Mouse (Mus musculus) embryonic facial prominence, embryonic 14.5 days (tissue): ENCODE data around the gene Fam171a2. TPM values are rescaled to one million over a fixed set of nuclear protein-coding genes. Genes with fewer than 3 reads are reported as not detected.

ENCODE experiments used
- ATAC-seq: fragments of 200-750 bp; cut with Nextera tagmentation; 2 replicates; pipeline ENCODE4 v1.8.0; 2017; ENCODE audit warnings: low read depth, moderate number of reproducible peaks, moderate TSS enrichment
- DNase-seq: peaks from one replicate; pipeline ENCODE4 v3.0.0-alpha.2; 2015; ENCODE audit warnings: low spot score
- H3K27ac ChIP-seq: fragments of 300-500 bp; sonication (generic); replicated peaks from 2 replicates; pipeline ENCODE4 v1.5.1; 2014; ENCODE audit warnings: low read depth, mild to moderate bottlenecking, low read length, moderate library complexity
- H3K27me3 ChIP-seq: fragments of 300-500 bp; sonication (generic); replicated peaks from 2 replicates; pipeline ENCODE4 v1.6.1; 2014; ENCODE audit warnings: low read length; ENCODE audit not compliant: control insufficient read depth, insufficient read depth
- H3K36me3 ChIP-seq: fragments of 300-500 bp; sonication (generic); 2 replicates; pipeline ENCODE4 v1.6.1; 2014; ENCODE audit warnings: low read length, mixed read lengths; ENCODE audit not compliant: control insufficient read depth, insufficient read depth
- H3K4me1 ChIP-seq: fragments of 300-500 bp; sonication (generic); 2 replicates; pipeline ENCODE4 v1.6.1; 2014; ENCODE audit warnings: antibody characterized with exemption, low read length; ENCODE audit not compliant: control insufficient read depth, insufficient read depth
- H3K4me2 ChIP-seq: fragments of 300-500 bp; sonication (generic); 2 replicates; pipeline ENCODE4 v1.6.1; 2014; ENCODE audit warnings: low read depth, mild to moderate bottlenecking, low read length, moderate library complexity, mixed read lengths
- H3K4me3 ChIP-seq: fragments of 300-500 bp; sonication (generic); 2 replicates; pipeline ENCODE4 v1.5.1; 2014; ENCODE audit warnings: low read depth, mild to moderate bottlenecking, low read length
- H3K9ac ChIP-seq: fragments of 300-500 bp; sonication (generic); 2 replicates; pipeline ENCODE4 v1.6.1; 2014; ENCODE audit warnings: low read depth, mild to moderate bottlenecking, low read length, moderate library complexity, mixed read lengths
- H3K9me3 ChIP-seq: fragments of 300-500 bp; sonication (generic); 2 replicates; pipeline ENCODE4 v1.6.1; 2016; ENCODE audit warnings: low read length; ENCODE audit not compliant: control insufficient read depth
- WGBS: fragments of 180-500 bp; shearing (Covaris S2); extraction: QIAGEN DNeasy Blood & Tissue Kit; methylation state at CpG from one replicate; pipeline ENCODE4 v1.1.7; 2014; 5-methylcytosine and 5-hydroxymethylcytosine counted together
- polyA plus RNA-seq: library from polyadenylated mRNA; unstranded; fragments of >200 nt; fragmentation: Nextera tagmentation; extraction: Ambion mirVana; gene quantifications from 2 replicates; pipeline ENCODE4 v1.2.1, GENCODE M21; 2014

The Fam171a2 gene
- polyA plus RNA-seq, 1 experiment from 2014 or later, result 10.7 TPM

DNA sequence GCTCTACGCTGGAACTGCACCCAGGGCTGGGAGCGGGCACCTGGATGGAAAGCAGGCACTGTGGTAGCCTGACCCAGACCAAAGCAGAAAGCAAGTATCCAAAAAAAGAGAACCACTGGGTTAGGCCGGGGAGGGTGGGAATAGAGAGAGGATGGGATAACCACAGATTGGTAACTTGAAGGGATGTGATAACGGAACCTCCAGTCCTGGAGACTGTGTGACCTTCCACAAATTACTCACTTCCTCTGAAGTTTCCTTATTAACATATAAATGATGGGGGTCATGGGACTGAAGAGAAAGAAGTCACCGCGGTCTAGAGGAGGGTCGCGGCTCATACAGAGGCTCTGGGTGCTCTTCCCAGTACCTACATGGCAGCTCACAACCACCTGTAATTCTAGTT lies 7.2 kb downstream of the Fam171a2 start:
- no peak overlapping the region for H3K9ac ChIP-seq
- H3K9me3 ChIP-seq, result no peaks in the 10 kb centered on the region
- peaks cover 80% of the 10 kb centered on the region for H3K36me3 ChIP-seq
- ATAC-seq (no peak), DNase-seq (no peak)
- H3K4me1 ChIP-seq, result peaks cover 20% of the 10 kb centered on the region
- no peaks in the 10 kb centered on the region for H3K27me3 ChIP-seq
- H3K4me3 ChIP-seq, result no peak overlapping the region
- 97% methylated on average over 8 of the region's 8 CpGs for WGBS
- H3K27ac ChIP-seq, result no peak overlapping the region
- no peak overlapping the region for H3K4me2 ChIP-seq

- 80% methylated on average over 14 of the region's 14 CpGs for WGBS
Observed at GRCm38 (mm10) chr11:102439093-102440082, 8.1 kb downstream of the Fam171a2 start.

GRCm38 (mm10) chr11:102438212-102439092 lies 9.0 kb downstream of the Fam171a2 start:
- H3K4me1 ChIP-seq, result peaks cover 13% of the 10 kb centered on the region
- ATAC-seq (peak; percentile 48), DNase-seq (peak; percentile 74)
- H3K4me3 ChIP-seq, result peak overlapping the region; percentile 42
- no peaks in the 10 kb centered on the region for H3K9me3 ChIP-seq
- H3K27ac ChIP-seq, result no peak overlapping the region
- peak overlapping the region; percentile 84 for H3K4me2 ChIP-seq
- peaks cover 92% of the 10 kb centered on the region for H3K36me3 ChIP-seq
- H3K27me3 ChIP-seq, result no peaks in the 10 kb centered on the region
- WGBS, result 13% methylated on average over 58 of the region's 77 CpGs
- H3K9ac ChIP-seq, result peak overlapping the region; percentile 61

More at GRCm38 (mm10) chr11:102439093-102440082, 8.1 kb downstream of the Fam171a2 start:
- no peaks in the 10 kb centered on the region for H3K9me3 ChIP-seq
- H3K4me1 ChIP-seq, result peaks cover 13% of the 10 kb centered on the region
- H3K4me3 ChIP-seq, result no peak overlapping the region
- no peak overlapping the region for H3K9ac ChIP-seq
- H3K27me3 ChIP-seq, result no peaks in the 10 kb centered on the region
- ATAC-seq (no peak), DNase-seq (no peak)
- peaks cover 89% of the 10 kb centered on the region for H3K36me3 ChIP-seq
- no peak overlapping the region for H3K27ac ChIP-seq
- 0 out of 2 replicates have a peak overlapping the region, but pooled peaks have one; percentile 84 for H3K4me2 ChIP-seq

DNA sequence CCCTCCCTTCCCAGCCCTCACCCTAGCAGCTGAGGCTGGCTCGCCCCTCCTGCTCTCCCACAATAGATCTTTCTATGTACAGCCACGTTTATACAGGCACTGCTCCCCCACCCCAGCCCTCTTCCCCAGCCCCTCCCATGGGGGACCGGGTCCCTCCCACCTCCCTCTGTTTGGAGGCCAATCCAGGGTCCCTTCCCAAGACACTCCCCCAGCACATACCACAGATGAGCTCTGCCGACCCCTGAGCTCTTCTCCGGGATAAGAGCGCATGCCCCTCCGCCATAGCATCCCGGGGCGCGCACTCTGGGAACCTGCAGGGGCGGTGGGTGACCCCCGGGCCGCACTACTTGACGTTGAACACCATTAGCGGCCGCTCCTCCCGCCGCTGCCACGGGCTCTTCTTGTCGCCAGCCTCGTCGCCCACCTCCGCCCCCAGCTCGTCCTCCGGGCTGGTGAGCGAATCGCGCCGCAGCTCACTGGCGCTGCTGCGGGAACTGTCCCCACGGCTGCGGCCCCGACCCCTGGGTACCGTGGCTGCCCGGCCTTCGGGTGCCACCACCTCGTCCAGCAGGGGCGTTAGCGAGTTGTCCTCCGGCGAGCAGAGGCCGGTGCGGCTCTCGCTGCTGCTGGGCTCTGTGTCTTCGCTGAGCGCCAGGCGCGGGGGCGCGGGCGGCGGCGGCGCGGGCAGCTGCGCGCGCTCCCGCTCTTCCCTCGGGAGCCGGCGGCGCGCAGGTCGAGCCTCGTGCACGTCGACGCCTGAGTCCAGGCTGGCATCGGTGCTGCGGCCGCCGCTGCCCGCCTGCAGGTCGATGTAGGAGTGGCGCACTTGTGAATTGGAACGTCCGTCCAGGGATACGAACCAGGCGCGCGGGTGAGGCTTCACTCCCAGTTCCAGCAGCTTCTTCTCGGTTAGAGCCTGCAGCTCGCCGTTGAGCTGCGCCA lies 10.1 kb downstream of the Fam171a2 start:
- Histone ChIP-seq H3K9me3 (no peaks in the 10 kb centered on the region), H3K36me3 (peaks cover 90% of the 10 kb centered on the region), H3K4me2 (peak overlapping the region; percentile 84), H3K27me3 (no peaks in the 10 kb centered on the region), H3K4me1 (peaks cover 13% of the 10 kb centered on the region), H3K27ac (0 out of 2 replicates have a peak overlapping the region, but pooled peaks have one; percentile 28), H3K9ac (peak overlapping the region; percentile 61), H3K4me3 (peak overlapping the region; percentile 42)
- ATAC-seq (peak; percentile 26; the same call in 1 of the 2 replicates), DNase-seq (peak; percentile 80)
- WGBS, result 5% methylated on average over 52 of the region's 87 CpGs

DNA sequence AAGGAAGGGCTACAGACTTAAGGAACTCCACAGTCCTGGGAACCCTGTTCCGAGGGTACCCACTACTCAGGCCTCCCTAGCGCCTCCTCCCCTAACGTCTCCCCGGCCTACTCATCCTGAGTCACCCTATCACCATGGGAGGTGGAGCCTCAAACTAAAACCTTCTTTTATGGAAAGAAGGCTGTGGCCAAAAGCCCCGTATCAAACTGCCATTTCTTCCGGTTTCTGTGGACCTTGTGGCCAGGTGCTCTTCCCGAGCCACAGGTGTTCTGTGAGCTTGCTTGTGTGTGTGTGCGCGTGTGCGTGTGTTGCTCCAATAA lies 11.1 kb downstream of the Fam171a2 start:
- H3K27ac ChIP-seq, result no peak overlapping the region
- no peak overlapping the region for H3K4me2 ChIP-seq
- no peak for DNase-seq
- H3K4me1 ChIP-seq, result peaks cover 13% of the 10 kb centered on the region
- WGBS, result 77% methylated on average over 10 of the region's 10 CpGs
- peaks cover 80% of the 10 kb centered on the region for H3K36me3 ChIP-seq
- no peaks in the 10 kb centered on the region for H3K9me3 ChIP-seq
- no peak for ATAC-seq
- no peak overlapping the region for H3K4me3 ChIP-seq
- H3K27me3 ChIP-seq, result no peaks in the 10 kb centered on the region
- no peak overlapping the region for H3K9ac ChIP-seq

DNA sequence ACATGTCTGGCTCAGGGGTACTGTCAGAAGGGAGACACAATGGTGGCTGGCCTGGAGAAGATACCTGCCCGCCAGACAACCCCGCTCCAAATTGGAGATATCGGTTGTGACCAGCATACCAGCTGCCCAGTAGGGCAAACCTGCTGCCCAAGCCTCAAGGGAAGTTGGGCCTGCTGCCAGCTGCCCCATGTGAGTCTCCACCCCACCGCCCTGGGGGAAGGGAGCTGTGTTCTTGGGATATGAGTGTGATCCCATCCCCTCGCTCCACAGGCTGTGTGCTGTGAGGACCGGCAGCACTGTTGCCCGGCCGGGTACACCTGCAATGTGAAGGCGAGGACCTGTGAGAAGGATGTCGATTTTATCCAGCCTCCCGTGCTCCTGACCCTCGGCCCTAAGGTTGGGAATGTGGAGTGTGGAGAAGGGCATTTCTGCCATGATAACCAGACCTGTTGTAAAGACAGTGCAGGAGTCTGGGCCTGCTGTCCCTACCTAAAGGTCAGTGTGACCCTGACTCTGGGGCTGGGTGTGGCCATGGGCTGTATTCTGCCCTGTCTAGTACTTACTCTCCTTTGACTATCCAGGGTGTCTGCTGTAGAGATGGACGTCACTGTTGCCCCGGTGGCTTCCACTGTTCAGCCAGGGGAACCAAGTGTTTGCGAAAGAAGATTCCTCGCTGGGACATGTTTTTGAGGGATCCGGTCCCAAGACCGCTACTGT lies 11.6 kb downstream of the Fam171a2 start:
- H3K4me1 ChIP-seq, result peaks cover 13% of the 10 kb centered on the region
- H3K36me3 ChIP-seq, result peaks cover 75% of the 10 kb centered on the region
- no peaks in the 10 kb centered on the region for H3K9me3 ChIP-seq
- no peak overlapping the region for H3K9ac ChIP-seq
- WGBS, result 89% methylated on average over 18 of the region's 18 CpGs
- DNase-seq, result no peak
- no peak overlapping the region for H3K4me3 ChIP-seq
- ATAC-seq, result no peak
- no peak overlapping the region for H3K4me2 ChIP-seq
- H3K27ac ChIP-seq, result no peak overlapping the region
- no peaks in the 10 kb centered on the region for H3K27me3 ChIP-seq

DNA sequence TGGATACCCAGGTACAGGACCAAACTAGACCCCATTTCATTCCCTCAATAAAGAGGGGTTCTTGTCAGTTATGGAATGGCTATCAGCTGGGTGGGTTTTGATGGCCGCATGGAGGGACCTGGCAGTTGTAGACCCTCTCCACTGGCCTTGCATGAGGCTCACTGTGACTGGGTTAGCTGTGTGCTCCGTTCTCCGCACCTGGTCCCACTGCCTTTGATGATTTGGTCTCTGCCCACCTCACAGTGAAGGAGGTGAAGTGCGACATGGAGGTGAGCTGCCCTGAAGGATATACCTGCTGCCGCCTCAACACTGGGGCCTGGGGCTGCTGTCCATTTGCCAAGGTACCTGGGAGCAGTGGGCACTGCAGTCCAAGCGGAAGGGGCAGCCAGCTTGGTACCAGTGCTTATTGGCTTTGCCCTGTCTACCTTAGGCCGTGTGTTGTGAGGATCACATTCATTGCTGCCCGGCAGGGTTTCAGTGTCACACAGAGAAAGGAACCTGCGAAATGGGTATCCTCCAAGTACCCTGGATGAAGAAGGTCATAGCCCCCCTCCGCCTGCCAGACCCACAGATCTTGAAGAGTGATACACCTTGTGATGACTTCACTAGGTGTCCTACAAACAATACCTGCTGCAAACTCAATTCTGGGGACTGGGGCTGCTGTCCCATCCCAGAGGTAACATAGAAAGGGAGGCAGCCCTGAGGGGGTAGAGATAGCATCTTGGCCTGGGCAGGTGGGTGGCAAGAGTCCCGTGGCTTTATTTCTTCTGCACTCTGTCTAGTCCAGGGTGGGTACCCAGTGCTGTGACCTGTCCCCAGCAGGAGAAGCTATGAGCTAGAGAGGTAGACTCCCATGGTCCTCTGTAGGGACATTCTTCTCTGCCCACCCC lies 12.4 kb downstream of the Fam171a2 start:
- Histone ChIP-seq H3K9me3 (no peaks in the 10 kb centered on the region), H3K4me3 (no peak overlapping the region), H3K9ac (no peak overlapping the region), H3K27ac (no peak overlapping the region), H3K36me3 (peaks cover 68% of the 10 kb centered on the region), H3K27me3 (no peaks in the 10 kb centered on the region), H3K4me1 (peaks cover 13% of the 10 kb centered on the region), H3K4me2 (no peak overlapping the region)
- 89% methylated on average over 11 of the region's 11 CpGs for WGBS
- DNase-seq (no peak), ATAC-seq (no peak)
